Mouse (Mus musculus): ENCODE measurements around the gene Olfr959.

Olfr959 gene

GRCm38 (mm10) chr9:39575469-39575868, at the start of gene Olfr959:
Gene Olfr959 (minus strand): TSS chr9:39575569.
- DNase-seq (ENCODE audit: low spot score): no peak

- DNase-seq (ENCODE audit: low spot score): no peak
These were observed 49.3 kb upstream of the Olfr959 start for GRCm38 (mm10) chr9:39624711-39625110.

GRCm38 (mm10) chr9:39623783-39624182, 48.4 kb upstream of the Olfr959 start:
- DNase-seq (ENCODE audit: low spot score): no peak

DNA sequence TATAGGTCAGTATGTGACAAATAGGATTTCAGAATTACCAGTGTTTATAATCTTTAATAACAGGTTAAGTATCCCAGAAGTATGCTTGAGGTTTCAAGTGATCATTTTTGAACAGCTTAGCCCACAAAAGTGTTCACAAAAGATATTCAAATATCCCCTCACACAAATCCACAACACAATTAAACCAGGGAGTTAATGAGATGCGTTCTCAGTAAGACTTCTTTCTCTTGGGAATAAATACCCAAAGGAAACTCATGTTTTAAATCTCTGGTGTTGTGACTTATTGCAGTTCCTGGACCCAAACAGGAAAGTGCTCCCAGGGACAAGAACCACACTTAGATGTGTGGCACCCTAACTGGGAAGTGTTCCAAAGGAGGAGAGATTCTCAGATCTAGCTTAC, 45.7 kb upstream of the Olfr959 start, which contains the start of gene Olfr960:
TSS of gene Olfr960 (plus strand) at position 301 of the 400 bp plus-strand sequence.
- DNase-seq (ENCODE audit: low spot score): no peak

- DNase-seq (ENCODE audit: low spot score): peak; percentile 48
These were observed 36.6 kb upstream of the Olfr959 start for GRCm38 (mm10) chr9:39611953-39612352.

GRCm38 (mm10) chr9:39610355-39610754, 35.0 kb upstream of the Olfr959 start, which contains the start of gene Olfr148:
Gene Olfr148 (plus strand): TSS chr9:39610655.
- DNase-seq (ENCODE audit: low spot score): no peak

- no peak for DNase-seq (ENCODE audit: low spot score)
These were observed 33.1 kb upstream of the Olfr959 start for GRCm38 (mm10) chr9:39608497-39608896.

GRCm38 (mm10) chr9:39603999-39604453, 28.7 kb upstream of the Olfr959 start, which contains the start of gene AW551984:
Gene AW551984 (minus strand): TSS chr9:39604403.
- DNase-seq (ENCODE audit: low spot score): peak; percentile 70

- DNase-seq (ENCODE audit: low spot score): peak; percentile 71
These were observed 28.0 kb upstream of the Olfr959 start for GRCm38 (mm10) chr9:39603333-39603845.

- peak; percentile 58 for DNase-seq (ENCODE audit: low spot score)
These were observed 27.4 kb upstream of the Olfr959 start for GRCm38 (mm10) chr9:39602536-39603332.

GRCm38 (mm10) chr9:39577050-39577449, 1.7 kb upstream of the Olfr959 start:
- DNase-seq (ENCODE audit: low spot score): no peak

DNA sequence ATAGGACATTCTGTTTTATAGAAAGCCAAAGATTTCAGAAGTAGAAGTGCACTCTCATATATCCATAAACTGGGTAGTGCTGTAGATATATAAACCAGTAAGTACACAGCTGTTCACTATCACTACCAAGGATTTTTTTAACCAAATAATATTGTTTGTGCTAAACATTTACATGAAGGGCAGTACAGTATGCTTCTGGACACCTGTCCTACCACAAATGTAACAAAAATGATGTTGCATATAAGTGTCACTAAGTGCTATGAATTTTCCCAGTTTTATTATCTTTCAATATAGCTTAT, 17.1 kb downstream of the Olfr959 start:
- no peak for DNase-seq (ENCODE audit: low spot score)

GRCm38 (mm10) chr9:39557529-39558348, 17.6 kb downstream of the Olfr959 start:
- DNase-seq (ENCODE audit: low spot score): peak; percentile 40

GRCm38 (mm10) chr9:39553946-39554345, 21.4 kb downstream of the Olfr959 start, which contains the start of gene Olfr958:
Gene Olfr958 (minus strand): TSS chr9:39554054.
- no peak for DNase-seq (ENCODE audit: low spot score)

GRCm38 (mm10) chr9:39550806-39551205, 24.6 kb downstream of the Olfr959 start:
- no peak for DNase-seq (ENCODE audit: low spot score)

DNA sequence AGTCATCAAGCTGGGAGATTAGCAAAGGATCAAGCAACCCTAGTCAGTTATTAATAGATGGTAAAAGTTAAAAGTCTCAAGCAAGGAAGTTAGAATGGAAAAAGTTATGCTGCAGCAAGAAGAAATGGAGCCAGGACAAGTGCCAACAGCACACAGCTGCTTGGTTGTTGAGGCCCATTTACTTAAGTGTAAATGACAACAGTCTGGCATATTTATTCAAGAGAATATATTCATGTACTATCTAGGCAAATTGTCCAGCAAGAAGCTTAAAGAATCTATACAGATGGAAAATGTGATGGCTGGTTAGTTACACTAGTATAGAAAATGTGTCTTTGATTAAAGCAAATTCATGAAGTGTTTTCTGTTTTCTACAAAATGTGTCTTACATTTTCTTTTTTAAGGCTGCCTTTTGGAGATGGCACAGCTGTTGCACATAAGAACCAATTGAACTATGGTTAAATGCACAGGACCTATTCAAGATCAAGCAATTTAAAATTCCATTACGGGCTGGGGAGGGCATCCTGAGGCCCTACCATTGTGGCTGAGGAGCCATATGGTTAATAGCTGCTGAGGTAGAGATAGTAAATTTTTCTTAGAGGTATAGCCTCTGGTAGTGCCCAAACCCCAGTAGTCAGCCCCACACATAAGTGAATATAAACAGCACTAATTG, 51.6 kb downstream of the Olfr959 start:
- no peak for DNase-seq (ENCODE audit: low spot score)

All from embryo, embryonic 10.5 days (tissue).